Mouse (Mus musculus) embryo, embryonic 11.5 days (tissue): ENCODE measurements around the gene Gm49322.

ENCODE experiments used
- DNase-seq: peaks from one replicate; pipeline ENCODE4 v3.0.0-alpha.2; 2012; ENCODE audit warnings: low read depth, low spot score

Gene Gm49322

DNA sequence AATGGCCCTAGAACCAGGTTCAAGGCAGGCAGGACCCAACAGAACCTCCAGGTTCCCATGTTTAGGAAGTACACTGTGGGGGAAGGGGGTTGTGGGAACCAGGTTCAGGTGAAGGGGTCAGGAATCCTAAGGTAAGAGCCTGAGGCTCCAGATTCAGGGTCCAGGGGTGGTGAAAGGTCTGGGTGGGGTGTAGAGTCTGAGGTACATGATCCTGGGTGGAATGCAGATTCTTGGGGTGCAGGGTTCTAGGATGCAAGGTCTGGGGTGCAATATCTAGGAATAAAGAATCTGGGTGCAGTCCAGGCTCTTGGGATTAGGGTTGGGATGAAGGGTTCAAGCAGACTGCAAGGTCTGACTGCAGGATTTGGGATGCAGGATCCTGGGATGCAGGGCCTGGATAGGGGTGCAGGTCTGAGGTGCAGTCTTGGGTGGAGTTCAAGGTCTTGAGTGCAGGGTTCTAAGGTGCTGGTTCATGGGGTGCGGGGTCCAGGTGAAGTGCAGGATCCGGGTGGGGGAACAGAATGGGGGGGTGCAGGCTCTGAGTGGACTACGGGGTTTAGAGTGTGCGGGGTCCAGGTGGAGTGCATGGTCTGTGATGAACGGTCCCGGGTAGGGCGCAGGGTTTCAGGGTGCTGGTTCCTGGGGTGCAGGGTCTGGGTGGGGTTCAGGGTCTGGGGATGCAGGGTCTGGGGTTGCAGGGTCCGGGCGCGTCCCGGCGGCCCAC, 49.7 kb downstream of the Gm49322 start:
- no peak for DNase-seq

- peak; percentile 99 for DNase-seq
These were observed 50.5 kb downstream of the Gm49322 start for GRCm38 (mm10) chr10:80656130-80656862.

DNA sequence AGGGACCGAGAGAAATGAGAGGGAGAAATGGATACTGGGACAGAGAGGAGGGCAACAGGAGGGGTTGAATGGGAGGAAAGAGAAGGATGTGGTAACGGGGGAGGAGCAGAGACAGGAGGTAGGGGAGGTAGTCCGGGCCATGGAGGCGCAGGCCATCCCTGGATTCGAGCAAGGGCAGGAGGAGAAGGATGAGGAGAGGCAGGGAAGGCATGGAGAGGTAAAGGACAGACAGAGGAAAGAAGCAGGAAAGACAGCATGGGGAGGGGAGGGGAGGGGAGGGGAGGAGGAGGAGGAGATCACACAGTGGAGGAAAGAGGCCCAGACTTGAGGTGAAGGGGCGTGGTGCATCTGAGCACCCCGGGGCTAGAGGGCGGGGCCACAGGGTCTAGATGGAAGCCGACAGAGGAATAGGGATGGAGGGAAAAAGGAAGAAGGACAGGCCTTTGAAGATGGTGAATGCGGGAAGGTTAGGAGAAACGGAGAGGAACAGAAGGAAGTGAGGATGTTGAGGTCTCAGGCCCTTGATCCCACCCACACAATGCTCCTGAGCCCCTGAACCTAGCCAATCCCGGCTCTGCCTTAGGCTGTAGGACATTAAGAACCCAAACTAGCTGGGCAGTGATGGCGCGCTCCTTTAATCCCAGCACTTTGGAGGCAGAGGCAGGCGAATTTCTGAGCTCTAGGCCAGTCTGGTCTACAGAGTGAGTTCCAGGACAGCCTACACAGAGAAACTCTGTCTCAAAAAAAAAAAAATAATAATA, 51.2 kb downstream of the Gm49322 start, which contains the start of gene Btbd2:
Gene Btbd2, minus strand, starts transcription at position 209 of the 761 bp plus-strand sequence.
- no peak for DNase-seq

- DNase-seq: no peak
These were observed 52.5 kb downstream of the Gm49322 start for GRCm38 (mm10) chr10:80658194-80658840.

DNA sequence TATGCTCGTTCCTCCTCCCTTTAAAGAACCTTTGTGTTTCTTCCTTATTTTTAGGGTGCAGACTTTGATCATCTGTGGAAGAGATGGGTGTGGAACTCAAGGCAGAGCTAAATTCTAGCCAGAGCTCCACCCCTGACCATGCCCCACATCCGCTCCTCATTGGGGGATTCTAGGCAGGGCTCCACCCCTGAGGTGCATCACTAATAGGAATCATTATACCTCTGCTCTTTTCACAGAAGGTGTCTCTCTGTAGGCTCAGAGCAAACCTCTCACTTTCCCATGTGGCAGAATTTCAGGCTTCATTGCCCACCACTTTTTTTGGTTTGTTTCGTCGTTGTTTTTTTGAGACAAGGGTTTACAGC, 53.0 kb downstream of the Gm49322 start:
- DNase-seq: no peak

DNA sequence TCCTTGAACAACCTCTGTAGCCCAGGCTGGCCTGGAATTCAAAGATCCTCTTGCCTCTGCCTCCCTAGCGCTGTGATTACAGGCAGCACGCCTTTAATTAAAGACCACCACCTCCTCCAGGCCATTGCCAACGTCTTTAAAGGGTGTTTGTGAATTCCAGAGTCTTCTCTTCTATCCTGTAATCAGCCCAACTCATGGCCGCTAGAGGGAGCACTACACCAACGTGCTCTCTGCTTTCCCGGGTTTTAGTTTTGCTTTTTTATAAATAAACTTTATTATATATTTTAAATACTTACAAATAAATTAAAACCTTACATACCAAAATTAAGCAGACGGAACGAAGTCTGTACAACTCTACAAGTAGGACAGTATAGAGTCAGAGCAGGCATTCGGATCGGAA, 53.4 kb downstream of the Gm49322 start:
- peak; percentile 68 for DNase-seq

GRCm38 (mm10) chr10:80661149-80661548, 55.3 kb downstream of the Gm49322 start:
- DNase-seq: no peak

GRCm38 (mm10) chr10:80663485-80664196, 57.8 kb downstream of the Gm49322 start:
- no peak for DNase-seq

GRCm38 (mm10) chr10:80664197-80665015, 58.6 kb downstream of the Gm49322 start:
- DNase-seq: no peak

DNA sequence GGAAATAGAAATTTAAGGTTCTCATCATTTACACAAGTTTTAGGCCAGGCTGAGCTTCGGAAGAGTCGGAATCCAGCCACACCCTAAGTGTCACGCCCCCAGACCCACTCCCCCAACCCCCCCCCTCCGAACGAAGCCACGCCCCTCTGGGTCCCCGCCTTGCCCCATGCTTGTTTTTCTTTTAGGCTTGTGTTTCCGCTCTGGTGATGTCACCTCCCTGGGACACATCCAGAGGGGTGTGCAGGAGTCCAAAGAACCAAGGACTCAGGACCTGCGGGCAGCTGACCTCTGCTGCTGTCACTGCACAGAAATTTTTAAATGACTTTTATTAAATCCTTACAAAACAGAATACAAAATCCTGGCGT, 59.2 kb downstream of the Gm49322 start:
- DNase-seq: no peak
